Mouse (Mus musculus) embryonic facial prominence, embryonic 13.5 days (tissue): ENCODE data around the gene Tmem26. TPM values are rescaled to one million over a fixed set of nuclear protein-coding genes. Genes with fewer than 3 reads are reported as not detected.

Source experiments
- ATAC-seq: fragments of 200-750 bp; cut with Nextera tagmentation; 2 replicates; pipeline ENCODE4 v1.8.0; 2017; ENCODE audit warnings: low read depth; ENCODE audit not compliant: insufficient number of reproducible peaks, insufficient read depth, low FRiP score, low TSS enrichment
- H3K27ac ChIP-seq: fragments of 300-500 bp; sonication (generic); 2 replicates; pipeline ENCODE4 v1.5.1; 2015; ENCODE audit warnings: moderate library complexity, mild to moderate bottlenecking, inconsistent platforms
- H3K27me3 ChIP-seq: fragments of 300-500 bp; sonication (generic); 2 replicates; pipeline ENCODE4 v1.6.1; 2015; ENCODE audit warnings: mild to moderate bottlenecking, inconsistent platforms
- H3K36me3 ChIP-seq: fragments of 300-500 bp; sonication (generic); 2 replicates; pipeline ENCODE4 v1.6.1; 2015; ENCODE audit warnings: mild to moderate bottlenecking, inconsistent platforms
- H3K4me1 ChIP-seq: fragments of 300-500 bp; sonication (generic); 2 replicates; pipeline ENCODE4 v1.6.1; 2015; ENCODE audit warnings: inconsistent platforms
- H3K4me2 ChIP-seq: fragments of 300-500 bp; sonication (generic); 2 replicates; pipeline ENCODE4 v1.6.1; 2015; ENCODE audit warnings: moderate library complexity, mild to moderate bottlenecking, inconsistent platforms
- H3K4me3 ChIP-seq: fragments of 300-500 bp; sonication (generic); 2 replicates; pipeline ENCODE4 v1.5.1; 2015; ENCODE audit warnings: mild to moderate bottlenecking, inconsistent platforms
- H3K9ac ChIP-seq: fragments of 300-500 bp; sonication (generic); 2 replicates; pipeline ENCODE4 v1.6.1; 2015; ENCODE audit warnings: mild to moderate bottlenecking, inconsistent platforms
- H3K9me3 ChIP-seq: fragments of 300-500 bp; sonication (generic); 2 replicates; pipeline ENCODE4 v1.6.1; 2016; ENCODE audit warnings: inconsistent platforms
- WGBS: fragments of 180-500 bp; shearing (Covaris S2); methylation state at CpG from one replicate; pipeline ENCODE4 v1.1.7; 2015; ENCODE audit warnings: mixed read lengths; 5-methylcytosine and 5-hydroxymethylcytosine counted together
- polyA plus RNA-seq: library from polyadenylated mRNA; unstranded; fragments of >200 nt; fragmentation: Nextera tagmentation; extraction: Ambion mirVana; gene quantifications from 2 replicates; pipeline ENCODE4 v1.2.1, GENCODE M21; 2015

The Tmem26 gene
- polyA plus RNA-seq, 1 experiment from 2014 or later, result 80.4 TPM

DNA sequence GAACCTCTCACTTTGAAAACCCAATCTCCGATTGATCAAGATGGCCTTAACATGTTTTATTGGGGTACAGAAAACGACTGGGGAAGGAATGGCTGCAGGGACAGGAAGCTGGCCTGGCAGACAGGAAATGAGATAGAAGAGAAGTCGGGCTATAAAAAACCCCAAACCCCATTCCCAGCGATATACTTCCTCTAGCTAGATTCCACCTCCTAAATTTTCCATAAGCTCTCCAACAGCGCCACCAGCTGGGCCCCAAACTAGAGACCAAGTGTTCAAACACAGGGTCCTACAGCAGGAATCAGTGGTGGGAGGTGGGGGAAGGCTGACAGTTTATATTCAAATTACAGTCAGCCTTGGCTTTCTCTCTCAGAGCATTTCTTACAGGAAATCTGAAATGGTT, 35.8 kb downstream of the Tmem26 start:
- Histone ChIP-seq H3K9me3 (no peaks in the 10 kb centered on the region), H3K4me3 (no peak overlapping the region), H3K36me3 (peaks cover 10% of the 10 kb centered on the region), H3K4me2 (peak overlapping the region; percentile 11), H3K27me3 (no peaks in the 10 kb centered on the region), H3K27ac (peak overlapping the region; percentile 60), H3K4me1 (peaks cover 12% of the 10 kb centered on the region), H3K9ac (no peak overlapping the region)
- WGBS, result 35% methylated on average over 5 of the region's 5 CpGs
- no peak for ATAC-seq

DNA sequence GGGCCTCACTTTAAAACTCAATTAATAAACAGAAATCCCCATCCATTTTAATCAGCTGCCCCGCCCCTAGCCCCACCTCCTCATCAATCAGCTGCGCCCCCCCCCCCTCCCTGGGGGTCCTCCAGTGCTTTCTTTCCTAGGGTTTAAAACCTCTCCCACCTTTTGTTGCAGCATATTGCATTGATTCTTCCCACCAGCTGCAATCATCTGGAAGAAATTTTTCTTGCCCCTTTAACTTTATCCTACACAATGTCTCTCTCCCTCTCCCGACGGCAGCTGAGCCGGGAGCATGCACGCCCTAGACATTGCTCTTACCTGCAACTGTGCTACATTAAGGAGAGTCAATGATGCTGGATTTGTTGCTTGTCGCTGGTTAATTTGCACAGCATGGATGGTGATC, 36.3 kb downstream of the Tmem26 start:
- no peaks in the 10 kb centered on the region for H3K9me3 ChIP-seq
- no peak overlapping the region for H3K9ac ChIP-seq
- H3K4me2 ChIP-seq, result peak overlapping the region; percentile 11
- no peaks in the 10 kb centered on the region for H3K27me3 ChIP-seq
- no peak; the same call in 1 of the 2 replicates for ATAC-seq
- peaks cover 12% of the 10 kb centered on the region for H3K4me1 ChIP-seq
- 36% methylated on average over 7 of the region's 7 CpGs for WGBS
- no peak overlapping the region for H3K4me3 ChIP-seq
- peak overlapping the region; percentile 60 for H3K27ac ChIP-seq
- peaks cover 10% of the 10 kb centered on the region for H3K36me3 ChIP-seq

DNA sequence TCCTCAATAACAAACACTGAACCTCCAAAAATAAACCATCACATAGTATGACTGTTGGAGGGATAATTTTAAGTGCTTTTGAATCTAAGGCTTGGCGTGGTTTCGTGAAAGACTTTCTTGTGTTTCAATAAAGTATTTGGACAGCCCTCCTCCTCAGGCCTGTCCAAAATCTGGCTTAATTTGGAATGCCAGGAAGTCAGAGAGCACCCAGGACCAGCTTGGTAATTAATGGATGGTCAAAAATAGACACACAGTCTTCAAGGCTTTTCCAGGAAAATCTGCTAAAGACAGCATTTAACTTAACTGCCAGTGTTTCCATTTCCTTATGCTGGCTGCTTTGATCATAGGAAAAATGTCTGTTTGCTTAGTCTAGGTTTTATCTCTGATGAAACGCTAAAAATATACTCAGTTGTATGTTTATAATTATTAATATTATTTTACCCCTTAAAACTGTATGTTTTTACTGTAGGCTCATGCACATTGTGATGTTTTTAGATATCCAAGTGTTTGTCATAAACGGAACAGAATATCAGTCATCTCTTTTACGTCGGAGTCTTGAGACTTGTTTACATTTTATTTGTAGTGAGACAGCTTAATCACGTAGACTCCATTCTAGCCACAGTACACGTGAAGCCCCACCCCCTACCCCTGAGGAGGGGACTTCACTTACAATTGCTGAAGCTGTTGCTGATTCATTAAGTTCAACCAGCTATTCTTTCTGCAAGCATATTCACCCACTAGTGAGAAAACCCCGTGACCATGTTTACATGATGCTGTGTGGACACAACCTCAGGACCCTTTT, 57.8 kb downstream of the Tmem26 start:
- no peak for ATAC-seq

DNA sequence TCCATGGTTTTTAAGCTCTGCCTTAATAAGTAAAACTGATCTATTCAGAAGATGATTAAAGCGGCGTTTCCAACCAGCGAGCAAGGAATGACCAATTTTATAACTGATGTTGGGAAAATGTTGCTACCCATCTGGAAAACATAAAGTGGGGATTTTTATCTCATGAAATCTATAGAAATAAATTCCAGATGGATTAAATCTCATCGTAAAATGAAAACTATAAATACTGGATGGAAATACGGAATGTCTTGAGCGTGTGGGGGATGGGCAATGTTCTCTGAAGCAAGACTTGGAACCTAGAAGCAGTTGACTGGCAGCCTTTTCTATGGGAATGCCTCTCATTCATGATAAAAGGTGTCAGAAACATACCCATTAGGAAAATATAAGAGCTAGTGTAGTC, 59.3 kb downstream of the Tmem26 start:
- Histone ChIP-seq H3K4me3 (no peak overlapping the region), H3K9ac (no peak overlapping the region), H3K27ac (peak overlapping the region; percentile 28; the same call in 1 of the 2 replicates), H3K27me3 (no peaks in the 10 kb centered on the region), H3K9me3 (no peaks in the 10 kb centered on the region), H3K4me1 (peaks cover 16% of the 10 kb centered on the region), H3K36me3 (peaks cover 20% of the 10 kb centered on the region), H3K4me2 (no peak overlapping the region)
- no peak for ATAC-seq
- 30% methylated on average over 6 of the region's 6 CpGs for WGBS

More for the DNA sequence above, 57.8 kb downstream of the Tmem26 start:
- H3K27ac ChIP-seq, result peak overlapping the region; percentile 39
- H3K4me3 ChIP-seq, result no peak overlapping the region
- no peaks in the 10 kb centered on the region for H3K9me3 ChIP-seq
- H3K4me1 ChIP-seq, result peaks cover 16% of the 10 kb centered on the region
- 59% methylated on average over 9 of the region's 9 CpGs for WGBS
- peaks cover 21% of the 10 kb centered on the region for H3K36me3 ChIP-seq
- no peaks in the 10 kb centered on the region for H3K27me3 ChIP-seq
- no peak overlapping the region for H3K4me2 ChIP-seq
- no peak overlapping the region for H3K9ac ChIP-seq

DNA sequence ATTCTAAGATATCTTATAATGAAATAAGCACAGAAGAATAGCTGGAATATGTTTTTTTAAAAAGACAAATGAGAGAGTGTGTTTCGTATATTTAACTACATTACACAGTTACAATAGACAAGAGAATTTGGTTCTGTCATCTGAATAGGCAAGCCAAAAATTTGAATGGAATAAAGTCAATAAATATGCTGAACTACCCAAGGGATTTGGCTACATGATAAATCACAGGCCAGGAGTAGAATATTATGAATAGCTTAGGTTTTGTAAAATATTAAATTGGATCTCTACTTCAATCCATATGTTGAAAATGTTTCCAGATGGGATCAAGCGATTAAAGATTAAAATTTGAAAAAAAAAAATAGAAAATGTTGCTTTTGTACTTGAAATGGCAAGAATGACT, 60.4 kb downstream of the Tmem26 start:
- H3K9ac ChIP-seq, result no peak overlapping the region
- H3K9me3 ChIP-seq, result no peaks in the 10 kb centered on the region
- ATAC-seq, result no peak
- H3K27ac ChIP-seq, result no peak overlapping the region
- 43% methylated on average over 2 of the region's 2 CpGs for WGBS
- H3K27me3 ChIP-seq, result no peaks in the 10 kb centered on the region
- no peak overlapping the region for H3K4me2 ChIP-seq
- H3K36me3 ChIP-seq, result peaks cover 9% of the 10 kb centered on the region; the same call in 1 of the 2 replicates
- H3K4me1 ChIP-seq, result peaks cover 16% of the 10 kb centered on the region
- no peak overlapping the region for H3K4me3 ChIP-seq

DNA sequence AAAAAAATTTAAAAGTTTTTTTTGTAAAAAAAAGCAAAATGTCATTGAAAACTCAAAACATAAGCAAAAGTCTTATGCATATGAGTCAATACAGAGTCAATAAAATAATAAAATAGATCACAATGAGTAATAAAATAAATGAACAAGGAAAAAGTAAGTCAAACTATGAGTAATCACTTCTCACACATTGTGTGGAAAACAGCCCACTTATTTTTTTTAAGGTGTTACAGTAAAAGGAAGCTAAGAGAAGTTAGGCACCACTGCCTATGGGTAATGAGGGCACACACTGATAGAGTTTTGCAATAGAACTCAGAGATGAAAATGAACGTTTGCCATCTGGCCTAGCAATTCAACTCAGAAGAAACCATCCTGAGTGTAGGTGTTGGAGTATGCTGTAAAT, 61.0 kb downstream of the Tmem26 start:
- ATAC-seq, result no peak
- no peak overlapping the region for H3K4me2 ChIP-seq
- WGBS, result 88% methylated on average over 1 of the region's 1 CpGs
- H3K36me3 ChIP-seq, result peaks cover 3% of the 10 kb centered on the region; the same call in 1 of the 2 replicates
- H3K9ac ChIP-seq, result no peak overlapping the region
- no peak overlapping the region for H3K27ac ChIP-seq
- no peaks in the 10 kb centered on the region for H3K27me3 ChIP-seq
- H3K4me3 ChIP-seq, result no peak overlapping the region
- H3K9me3 ChIP-seq, result no peaks in the 10 kb centered on the region
- H3K4me1 ChIP-seq, result peaks cover 16% of the 10 kb centered on the region

DNA sequence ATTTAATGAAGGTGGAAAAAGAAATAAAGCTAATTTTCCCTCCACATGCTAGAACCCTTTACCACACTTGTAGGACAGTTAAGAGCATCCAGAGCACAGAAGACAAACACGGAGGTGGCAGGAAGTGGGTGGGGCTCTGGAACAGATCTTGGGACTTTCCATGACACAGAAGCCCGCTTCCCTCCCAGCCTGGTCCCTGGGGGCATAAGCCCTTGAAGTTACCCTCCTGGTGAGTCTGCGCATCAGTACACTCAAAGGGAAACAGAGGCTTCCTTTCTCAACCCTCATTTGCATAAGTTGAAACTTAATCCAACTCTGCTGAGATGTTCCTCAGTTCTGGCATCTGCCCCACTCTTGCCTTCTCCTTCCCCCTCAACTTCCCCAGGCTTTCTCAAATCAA, 72.0 kb downstream of the Tmem26 start:
- Histone ChIP-seq H3K36me3 (no peaks in the 10 kb centered on the region), H3K9ac (no peak overlapping the region), H3K27me3 (no peaks in the 10 kb centered on the region), H3K4me2 (peak overlapping the region; percentile 46), H3K27ac (peak overlapping the region; percentile 65), H3K4me1 (peaks cover 20% of the 10 kb centered on the region), H3K4me3 (no peak overlapping the region), H3K9me3 (no peaks in the 10 kb centered on the region)
- 12% methylated on average over 3 of the region's 3 CpGs for WGBS
- ATAC-seq, result no peak

DNA sequence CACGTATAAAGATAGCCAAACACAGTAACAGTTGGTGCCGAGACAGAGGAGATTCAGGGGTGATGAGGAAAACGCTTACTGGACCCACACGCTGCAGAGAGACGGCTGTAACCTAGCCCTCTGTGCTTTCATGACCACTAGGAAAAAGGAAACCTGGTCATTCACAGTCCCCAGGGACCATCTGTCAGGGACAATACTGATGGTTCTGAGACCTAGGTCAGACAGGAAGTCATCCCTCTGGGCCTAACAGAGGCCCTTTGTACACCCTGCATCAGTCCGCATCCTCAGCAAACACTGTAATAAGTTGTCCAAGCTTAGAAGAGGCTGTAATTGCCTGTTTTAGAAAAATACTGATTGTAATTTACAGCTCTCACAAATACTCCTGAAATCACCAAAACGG, 76.4 kb downstream of the Tmem26 start:
- no peaks in the 10 kb centered on the region for H3K9me3 ChIP-seq
- H3K4me3 ChIP-seq, result no peak overlapping the region
- H3K27ac ChIP-seq, result no peak overlapping the region
- 49% methylated on average over 7 of the region's 7 CpGs for WGBS
- no peak overlapping the region for H3K9ac ChIP-seq
- H3K4me2 ChIP-seq, result no peak overlapping the region
- no peak for ATAC-seq
- no peaks in the 10 kb centered on the region for H3K27me3 ChIP-seq
- H3K36me3 ChIP-seq, result no peaks in the 10 kb centered on the region
- peaks cover 16% of the 10 kb centered on the region for H3K4me1 ChIP-seq

DNA sequence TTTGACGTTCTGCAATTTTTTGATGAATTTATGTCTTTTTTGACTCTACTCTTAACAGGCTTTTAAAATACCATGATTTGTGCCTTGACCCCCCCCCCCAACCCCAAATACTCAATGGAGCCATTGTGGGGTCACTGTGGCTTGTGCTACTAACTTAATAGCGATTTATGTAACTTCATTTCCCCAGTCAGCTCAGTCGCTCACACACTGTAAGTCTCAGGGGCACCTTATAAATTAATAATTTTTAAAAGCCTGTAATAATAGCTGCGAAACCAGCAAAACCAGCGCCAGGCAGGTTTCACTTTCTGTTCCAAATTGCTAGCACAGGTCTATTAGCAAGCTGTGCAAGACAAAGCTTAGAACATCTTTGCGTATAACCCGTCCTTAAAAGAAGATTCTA, 76.9 kb downstream of the Tmem26 start:
- no peaks in the 10 kb centered on the region for H3K36me3 ChIP-seq
- no peak overlapping the region for H3K4me3 ChIP-seq
- H3K4me2 ChIP-seq, result no peak overlapping the region
- no peaks in the 10 kb centered on the region for H3K27me3 ChIP-seq
- no peak for ATAC-seq
- 72% methylated on average over 7 of the region's 7 CpGs for WGBS
- H3K4me1 ChIP-seq, result peaks cover 12% of the 10 kb centered on the region
- no peaks in the 10 kb centered on the region for H3K9me3 ChIP-seq
- no peak overlapping the region for H3K9ac ChIP-seq
- no peak overlapping the region for H3K27ac ChIP-seq

DNA sequence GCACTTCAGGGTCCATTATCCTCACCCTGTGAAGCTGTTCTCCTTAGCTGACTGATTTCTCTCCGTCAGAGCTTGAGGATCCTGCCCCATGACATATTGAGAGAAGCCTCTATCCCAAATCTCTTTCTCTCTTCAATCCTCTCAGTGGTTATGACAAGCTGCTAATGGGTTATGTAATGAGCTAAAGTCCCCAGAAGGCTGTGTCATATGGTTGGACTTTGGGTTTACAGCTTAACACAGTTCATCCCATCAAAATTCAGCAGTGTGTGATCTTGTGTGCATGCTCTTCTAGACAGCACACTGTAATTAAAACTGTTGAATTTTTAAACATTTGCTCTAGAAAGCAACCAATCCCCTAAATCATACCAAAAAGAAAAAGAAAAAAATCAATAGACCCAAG, 82.9 kb downstream of the Tmem26 start:
- Histone ChIP-seq H3K4me3 (no peak overlapping the region), H3K9ac (no peak overlapping the region), H3K9me3 (0 out of 2 replicates have a peak, but pooled peaks cover 2% of the 10 kb centered on the region), H3K36me3 (no peaks in the 10 kb centered on the region), H3K27ac (no peak overlapping the region), H3K27me3 (no peaks in the 10 kb centered on the region), H3K4me1 (peaks cover 5% of the 10 kb centered on the region; the same call in 1 of the 2 replicates), H3K4me2 (no peak overlapping the region)
- WGBS, result 67% methylated on average over 1 of the region's 1 CpGs
- no peak for ATAC-seq

DNA sequence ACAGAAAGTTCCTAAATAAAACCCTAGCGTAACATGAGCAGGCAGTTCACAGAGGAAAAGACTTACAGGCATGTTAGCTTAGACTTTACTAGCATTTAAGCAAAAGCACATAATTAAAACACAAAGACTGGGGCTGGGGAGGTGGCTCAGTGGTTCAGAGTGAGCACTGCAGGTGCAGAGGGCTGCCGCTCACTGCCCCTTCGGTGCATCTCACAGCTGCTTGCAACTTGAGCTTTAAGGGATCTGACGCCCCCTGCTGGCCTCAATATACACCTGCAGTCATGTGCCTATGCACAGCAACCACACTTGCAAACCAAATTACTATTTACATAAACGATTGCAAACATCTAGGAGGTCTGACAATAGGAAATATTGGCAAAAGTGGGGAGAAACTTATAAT, 87.5 kb downstream of the Tmem26 start:
- no peak overlapping the region for H3K9ac ChIP-seq
- no peak for ATAC-seq
- no peaks in the 10 kb centered on the region for H3K36me3 ChIP-seq
- H3K4me1 ChIP-seq, result peaks cover 5% of the 10 kb centered on the region; the same call in 1 of the 2 replicates
- H3K4me2 ChIP-seq, result no peak overlapping the region
- no peaks in the 10 kb centered on the region for H3K27me3 ChIP-seq
- no peak overlapping the region for H3K4me3 ChIP-seq
- H3K27ac ChIP-seq, result no peak overlapping the region; the same call in 1 of the 2 replicates
- 0 out of 2 replicates have a peak, but pooled peaks cover 2% of the 10 kb centered on the region for H3K9me3 ChIP-seq
- WGBS, result 66% methylated on average over 5 of the region's 5 CpGs

DNA sequence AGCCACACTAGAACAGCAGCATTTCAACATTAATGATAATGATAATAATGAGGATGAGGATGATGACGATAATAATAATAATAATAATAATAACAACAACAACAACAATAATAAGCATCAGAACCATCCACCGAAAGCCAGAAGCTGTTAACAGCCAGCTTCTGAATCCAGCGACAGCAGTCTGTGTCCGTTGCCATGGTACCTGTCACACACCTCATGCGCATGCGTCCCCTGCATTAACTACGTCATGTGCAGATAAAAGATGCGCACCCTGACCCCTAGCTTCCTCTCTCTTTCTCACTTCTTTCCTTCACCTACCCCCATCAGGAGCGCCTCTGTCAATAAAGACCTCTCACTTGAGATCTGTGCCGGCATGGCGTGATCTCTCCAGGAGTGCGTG, 89.3 kb downstream of the Tmem26 start:
- no peak for ATAC-seq
- peaks cover 5% of the 10 kb centered on the region; the same call in 1 of the 2 replicates for H3K4me1 ChIP-seq
- no peaks in the 10 kb centered on the region for H3K27me3 ChIP-seq
- 94% methylated on average over 12 of the region's 12 CpGs for WGBS
- H3K4me2 ChIP-seq, result no peak overlapping the region
- no peak overlapping the region for H3K9ac ChIP-seq
- no peak overlapping the region for H3K27ac ChIP-seq
- H3K36me3 ChIP-seq, result no peaks in the 10 kb centered on the region
- no peak overlapping the region for H3K4me3 ChIP-seq
- H3K9me3 ChIP-seq, result 0 out of 2 replicates have a peak, but pooled peaks cover 2% of the 10 kb centered on the region
